Mouse (Mus musculus): ENCODE data around the gene 4930469K13Rik.

DNA sequence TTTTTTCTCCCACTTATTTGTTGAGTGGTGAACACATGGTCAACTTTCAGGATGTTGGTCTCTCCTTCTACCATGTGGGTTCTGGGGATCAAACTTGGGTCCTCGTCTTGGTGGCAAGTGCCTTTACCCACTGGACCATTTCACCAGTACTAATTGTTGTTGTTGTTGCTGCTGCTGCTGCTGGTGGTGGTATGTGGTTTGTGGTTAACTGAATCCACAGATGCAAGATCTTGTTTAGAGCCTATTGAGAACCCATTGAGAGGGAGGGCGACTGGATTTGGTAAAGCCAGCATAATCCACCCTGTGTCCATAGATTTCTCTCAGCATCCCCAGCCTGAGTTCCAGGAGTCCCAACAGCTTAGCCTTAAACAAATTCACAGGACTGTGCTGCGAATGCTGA, 97.9 kb downstream of the 4930469K13Rik start:
- TF ChIP-seq CTCF (IDR thresholded peaks at IDR 0.05; ENCODE audit: control insufficient read depth, insufficient read depth, low read length) = no peak
- no peak for TF ChIP-seq POLR2A (IDR thresholded peaks at IDR 0.05; ENCODE audit: borderline replicate concordance, control insufficient read depth, low read depth, low read length)
